Mouse (Mus musculus): ENCODE measurements around the gene Ugp2. TPM values are rescaled to one million over a fixed set of nuclear protein-coding genes. Genes with fewer than 3 reads are reported as not detected.

Gene Ugp2
- total RNA-seq (2021) = 10 to 100 TPM; 77.8 to 88.7 TPM

GRCm38 (mm10) chr11:21371122-21371806 is at the start of gene Ugp2:
TSS of gene Ugp2 (minus strand) at chr11:21371201.
- DNase-seq = peak; percentile 99
- intact Hi-C loops (cut with DNase I) = no loop called here

- no peak for DNase-seq
- intact Hi-C loops (cut with DNase I) = no loop called here
Measured at GRCm38 (mm10) chr11:21414911-21415381, 43.9 kb upstream of the Ugp2 start.

GRCm38 (mm10) chr11:21406668-21407067 is 35.7 kb upstream of the Ugp2 start:
- intact Hi-C loops (cut with DNase I) = no loop called here
- DNase-seq = no peak

GRCm38 (mm10) chr11:21406141-21406540 is 35.1 kb upstream of the Ugp2 start:
- intact Hi-C loops (cut with DNase I) = no loop called here
- no peak for DNase-seq

GRCm38 (mm10) chr11:21403877-21404276 is 32.9 kb upstream of the Ugp2 start:
- DNase-seq = no peak
- intact Hi-C loops (cut with DNase I) = no loop called here

GRCm38 (mm10) chr11:21402481-21403254 is 31.7 kb upstream of the Ugp2 start:
- intact Hi-C loops (cut with DNase I) = no loop called here
- no peak for DNase-seq

- DNase-seq = no peak
- intact Hi-C loops (cut with DNase I) = no loop called here
Measured at GRCm38 (mm10) chr11:21401248-21401647, 30.2 kb upstream of the Ugp2 start.

- DNase-seq = no peak
- intact Hi-C loops (cut with DNase I) = no loop called here
Measured at GRCm38 (mm10) chr11:21399186-21399681, 28.2 kb upstream of the Ugp2 start.

- DNase-seq = peak; percentile 2
- intact Hi-C loops (cut with DNase I) = no loop called here
Measured at GRCm38 (mm10) chr11:21398464-21398863, 27.5 kb upstream of the Ugp2 start.

GRCm38 (mm10) chr11:21386790-21387189 is 15.8 kb upstream of the Ugp2 start:
- DNase-seq = no peak
- intact Hi-C loops (cut with DNase I) = no loop called here

GRCm38 (mm10) chr11:21374096-21374495 is 3.1 kb upstream of the Ugp2 start:
- no peak for DNase-seq
- intact Hi-C loops (cut with DNase I) = no loop called here

- intact Hi-C loops (cut with DNase I) = no loop called here
- DNase-seq = peak; percentile 85
Measured at GRCm38 (mm10) chr11:21370399-21371121, 441 bp downstream of the Ugp2 start.

- intact Hi-C loops (cut with DNase I) = no loop called here
- no peak for DNase-seq
Measured at GRCm38 (mm10) chr11:21369248-21370016, 1.6 kb downstream of the Ugp2 start.

- no peak for DNase-seq
- intact Hi-C loops (cut with DNase I) = no loop called here
Measured at GRCm38 (mm10) chr11:21368466-21368865, 2.5 kb downstream of the Ugp2 start.

GRCm38 (mm10) chr11:21363144-21363940 is 7.7 kb downstream of the Ugp2 start:
- DNase-seq = no peak
- intact Hi-C loops (cut with DNase I) = no loop called here

GRCm38 (mm10) chr11:21351296-21351695 is 19.7 kb downstream of the Ugp2 start:
- intact Hi-C loops (cut with DNase I) = no loop called here
- no peak for DNase-seq

- intact Hi-C loops (cut with DNase I) = no loop called here
- DNase-seq = no peak
Measured at GRCm38 (mm10) chr11:21348890-21349289, 22.1 kb downstream of the Ugp2 start.

- intact Hi-C loops (cut with DNase I) = no loop called here
Measured at GRCm38 (mm10) chr11:21346020-21346419, 25.0 kb downstream of the Ugp2 start.

GRCm38 (mm10) chr11:21343490-21343889 is 27.5 kb downstream of the Ugp2 start:
- DNase-seq = no peak
- intact Hi-C loops (cut with DNase I) = no loop called here

More at GRCm38 (mm10) chr11:21346020-21346419, 25.0 kb downstream of the Ugp2 start:
- no peak for DNase-seq

GRCm38 (mm10) chr11:21339088-21339487 is 31.9 kb downstream of the Ugp2 start:
- intact Hi-C loops (cut with DNase I) = no loop called here
- DNase-seq = no peak

Data from left cerebral cortex, postnatal 4 days (tissue).